Mouse (Mus musculus): ENCODE data around the gene Yeats2.
A peak's percentile ranks its signal among the peaks of the same experiment; 100 is the strongest.

The Yeats2 gene

DNA sequence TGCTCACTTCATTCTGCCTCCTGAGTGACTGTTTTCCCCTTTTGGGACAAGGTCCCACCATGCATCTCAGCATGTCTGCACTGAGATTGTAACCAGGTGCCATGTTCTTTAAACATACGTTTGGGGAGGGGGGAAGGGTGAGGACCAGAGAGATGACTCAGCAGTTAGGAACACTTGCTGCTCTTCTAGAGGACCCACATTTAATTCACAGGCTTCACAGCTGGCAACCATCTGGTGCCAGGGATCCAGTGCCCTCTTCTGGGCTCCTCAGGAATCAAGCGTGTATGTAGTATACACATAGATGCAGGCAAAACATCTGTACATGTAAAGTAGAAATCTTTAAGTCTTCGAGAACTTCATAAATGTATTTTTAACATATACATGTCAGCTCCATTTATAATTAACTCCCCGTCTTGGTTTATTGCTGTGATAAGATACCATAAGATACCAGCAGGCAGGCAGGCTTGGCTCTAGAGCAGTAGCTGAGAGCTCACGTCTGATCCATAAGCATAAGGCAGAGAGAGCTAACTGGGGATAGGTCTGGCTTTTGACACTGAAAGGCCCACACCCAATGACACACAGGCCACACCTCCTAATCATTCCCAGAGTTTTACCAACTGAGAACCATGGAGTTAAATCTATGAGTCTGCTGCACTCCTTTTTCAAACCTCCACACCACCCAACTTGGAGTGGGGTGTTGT, 58.8 kb downstream of the Yeats2 start:
- no peak for TF ChIP-seq CTCF (conservative IDR thresholded peaks at IDR 0.05; ENCODE audit: low read length)
- no peak for TF ChIP-seq NANOG (IDR thresholded peaks at IDR 0.05; ENCODE audit: borderline replicate concordance, low read length)
- TF ChIP-seq POU5F1 (IDR thresholded peaks at IDR 0.05; ENCODE audit: borderline replicate concordance, low read length), result no peak
- Histone ChIP-seq H3K36me3 (ENCODE audit: insufficient read depth, low read length) (peaks cover 85% of the 10 kb centered on the region), H3K27me3 (ENCODE audit: insufficient read depth, low read length) (no peaks in the 10 kb centered on the region), H3K9me3 (ENCODE audit: low read length) (no peaks in the 10 kb centered on the region), H3K4me3 (replicated peaks; ENCODE audit: low read length) (no peak overlapping the region), H3K4me1 (replicated peaks; ENCODE audit: low read depth, low read length) (peaks cover 39% of the 10 kb centered on the region)

DNA sequence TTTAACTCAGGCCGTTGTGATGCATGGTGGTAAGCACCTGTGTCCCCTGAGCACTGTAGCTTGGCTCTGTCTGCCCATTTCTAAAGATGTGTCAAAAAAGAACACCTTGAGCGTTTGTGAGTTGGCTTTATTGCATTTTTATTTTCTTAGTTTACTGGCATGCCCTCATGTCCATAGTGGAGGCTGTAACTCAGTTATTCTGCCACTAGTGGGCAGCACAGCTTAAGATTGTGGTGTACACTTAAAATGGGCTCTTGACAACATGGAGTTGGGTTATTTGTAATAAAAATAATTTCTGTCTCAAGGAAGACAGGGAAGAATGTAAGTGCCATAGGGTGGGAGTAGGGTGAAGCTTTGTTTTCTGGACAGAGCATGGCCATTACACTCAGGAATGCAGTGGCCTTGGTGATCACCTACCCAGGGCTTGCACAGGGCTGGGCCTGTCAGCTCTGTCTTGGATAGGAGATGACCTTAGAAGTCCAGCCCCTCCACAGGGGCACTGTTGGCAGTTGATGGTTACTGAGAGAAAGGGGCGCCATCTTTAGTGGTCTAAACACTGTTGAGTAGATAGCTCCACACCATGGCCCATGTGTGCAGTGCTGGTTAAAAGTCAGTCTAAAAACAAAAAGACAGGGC, 72.8 kb downstream of the Yeats2 start:
- H3K27me3 ChIP-seq (ENCODE audit: insufficient read depth, low read length), result no peaks in the 10 kb centered on the region
- H3K4me3 ChIP-seq (replicated peaks; ENCODE audit: low read length), result no peak overlapping the region
- H3K36me3 ChIP-seq (ENCODE audit: insufficient read depth, low read length), result peaks cover 95% of the 10 kb centered on the region
- H3K9me3 ChIP-seq (ENCODE audit: low read length), result peaks cover 4% of the 10 kb centered on the region
- TF ChIP-seq CTCF (conservative IDR thresholded peaks at IDR 0.05; ENCODE audit: low read length), result peak; percentile 98
- no peak for TF ChIP-seq POU5F1 (IDR thresholded peaks at IDR 0.05; ENCODE audit: borderline replicate concordance, low read length)
- no peaks in the 10 kb centered on the region for H3K4me1 ChIP-seq (replicated peaks; ENCODE audit: low read depth, low read length)

DNA sequence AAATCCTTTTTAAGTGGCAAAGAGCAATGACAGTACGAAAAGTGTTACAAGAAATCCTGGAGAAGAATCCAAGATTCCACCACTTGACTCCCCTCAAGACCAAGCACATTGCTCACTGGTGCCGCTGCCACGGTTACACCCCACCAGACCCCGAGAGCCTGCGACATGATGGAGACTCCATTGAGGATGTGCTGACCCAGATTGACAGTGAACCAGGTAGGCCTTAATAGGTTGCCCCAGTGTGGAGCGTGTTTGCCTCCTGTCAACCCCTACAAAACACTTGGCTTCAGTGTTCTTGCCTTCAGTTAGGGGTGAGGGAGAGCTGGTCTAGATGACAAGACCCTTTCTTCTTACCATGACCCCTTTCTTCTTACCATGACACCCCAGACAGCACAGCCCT, 81.9 kb downstream of the Yeats2 start:
- Histone ChIP-seq H3K9me3 (ENCODE audit: low read length) (peaks cover 21% of the 10 kb centered on the region), H3K36me3 (ENCODE audit: insufficient read depth, low read length) (peaks cover 95% of the 10 kb centered on the region), H3K4me1 (replicated peaks; ENCODE audit: low read depth, low read length) (no peaks in the 10 kb centered on the region), H3K27me3 (ENCODE audit: insufficient read depth, low read length) (no peaks in the 10 kb centered on the region), H3K4me3 (replicated peaks; ENCODE audit: low read length) (no peak overlapping the region)
- no peak for TF ChIP-seq POU5F1 (IDR thresholded peaks at IDR 0.05; ENCODE audit: borderline replicate concordance, low read length)
- TF ChIP-seq CTCF (conservative IDR thresholded peaks at IDR 0.05; ENCODE audit: low read length), result no peak
- no peak for TF ChIP-seq NANOG (IDR thresholded peaks at IDR 0.05; ENCODE audit: borderline replicate concordance, low read length)

DNA sequence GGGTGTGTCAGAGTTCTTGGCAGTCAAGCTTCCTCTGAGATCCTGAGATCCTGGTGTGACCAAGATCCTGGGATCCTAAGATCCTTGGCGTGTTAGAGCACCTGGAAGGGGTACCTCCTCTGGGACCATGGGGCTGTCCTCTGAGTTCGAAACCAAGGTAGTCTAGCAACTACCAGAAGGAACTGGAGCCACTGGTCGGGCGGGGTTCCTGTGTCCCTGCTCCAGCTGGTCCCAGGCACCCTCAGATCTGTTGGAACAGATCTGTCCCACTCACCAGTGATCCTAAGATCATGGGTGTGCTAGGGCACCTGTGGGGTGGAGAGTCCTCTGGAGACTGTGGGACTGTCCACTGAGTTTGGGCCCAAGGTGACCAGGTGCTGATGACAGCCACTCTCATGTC, 85.8 kb downstream of the Yeats2 start:
- Histone ChIP-seq H3K9me3 (ENCODE audit: low read length) (peaks cover 21% of the 10 kb centered on the region), H3K27me3 (ENCODE audit: insufficient read depth, low read length) (no peaks in the 10 kb centered on the region), H3K4me3 (replicated peaks; ENCODE audit: low read length) (no peak overlapping the region), H3K4me1 (replicated peaks; ENCODE audit: low read depth, low read length) (0 out of 2 replicates have a peak, but pooled peaks cover 8% of the 10 kb centered on the region), H3K36me3 (ENCODE audit: insufficient read depth, low read length) (peaks cover 95% of the 10 kb centered on the region)
- TF ChIP-seq NANOG (IDR thresholded peaks at IDR 0.05; ENCODE audit: borderline replicate concordance, low read length), result no peak

DNA sequence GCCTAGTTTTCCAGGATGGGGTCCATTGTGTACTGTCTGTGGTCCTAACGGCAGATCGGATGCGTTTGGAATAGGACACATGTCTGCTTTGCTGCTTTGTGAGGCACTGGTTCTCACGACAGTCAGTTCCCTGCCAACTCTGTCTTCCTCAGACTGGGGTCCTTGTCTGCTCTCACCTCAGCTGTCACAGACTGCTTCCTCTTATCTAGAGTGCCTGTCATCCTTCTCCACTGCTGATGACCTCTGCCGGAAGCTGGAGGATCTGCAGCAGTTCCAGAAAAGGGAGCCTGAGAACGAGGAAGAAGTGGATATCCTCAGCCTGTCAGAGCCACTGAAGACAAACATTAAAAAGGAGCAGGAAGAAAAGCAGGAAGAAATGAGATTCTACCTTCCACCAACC, 86.6 kb downstream of the Yeats2 start:
- H3K36me3 ChIP-seq (ENCODE audit: insufficient read depth, low read length), result peaks cover 91% of the 10 kb centered on the region
- H3K27me3 ChIP-seq (ENCODE audit: insufficient read depth, low read length), result no peaks in the 10 kb centered on the region
- H3K4me3 ChIP-seq (replicated peaks; ENCODE audit: low read length), result no peak overlapping the region
- 0 out of 2 replicates have a peak, but pooled peaks cover 8% of the 10 kb centered on the region for H3K4me1 ChIP-seq (replicated peaks; ENCODE audit: low read depth, low read length)
- TF ChIP-seq POU5F1 (IDR thresholded peaks at IDR 0.05; ENCODE audit: borderline replicate concordance, low read length), result no peak
- no peak for TF ChIP-seq CTCF (conservative IDR thresholded peaks at IDR 0.05; ENCODE audit: low read length)
- TF ChIP-seq NANOG (IDR thresholded peaks at IDR 0.05; ENCODE audit: borderline replicate concordance, low read length), result no peak
- peaks cover 21% of the 10 kb centered on the region for H3K9me3 ChIP-seq (ENCODE audit: low read length)

DNA sequence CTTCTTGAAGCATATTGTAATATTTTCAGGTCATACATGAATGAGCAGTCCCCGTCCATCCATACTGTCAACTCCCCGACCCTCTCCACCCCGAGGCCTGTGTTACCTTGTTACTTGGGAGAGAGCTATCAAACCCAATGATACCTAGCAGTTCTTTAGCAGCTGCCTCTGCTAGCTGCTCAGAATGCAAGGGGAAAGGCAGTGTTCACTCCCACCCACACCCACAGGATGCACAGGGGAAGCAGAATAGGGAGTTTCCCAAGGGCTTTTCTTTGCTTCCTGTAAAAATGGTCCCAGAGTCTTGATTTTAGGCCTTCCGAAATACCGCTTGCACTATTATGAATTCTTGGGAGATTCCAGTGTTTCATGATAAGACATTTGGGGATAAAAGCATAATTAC, 87.3 kb downstream of the Yeats2 start:
- Histone ChIP-seq H3K4me1 (replicated peaks; ENCODE audit: low read depth, low read length) (0 out of 2 replicates have a peak, but pooled peaks cover 8% of the 10 kb centered on the region), H3K4me3 (replicated peaks; ENCODE audit: low read length) (no peak overlapping the region), H3K36me3 (ENCODE audit: insufficient read depth, low read length) (peaks cover 89% of the 10 kb centered on the region), H3K9me3 (ENCODE audit: low read length) (peaks cover 21% of the 10 kb centered on the region), H3K27me3 (ENCODE audit: insufficient read depth, low read length) (no peaks in the 10 kb centered on the region)
- TF ChIP-seq CTCF (conservative IDR thresholded peaks at IDR 0.05; ENCODE audit: low read length), result no peak

DNA sequence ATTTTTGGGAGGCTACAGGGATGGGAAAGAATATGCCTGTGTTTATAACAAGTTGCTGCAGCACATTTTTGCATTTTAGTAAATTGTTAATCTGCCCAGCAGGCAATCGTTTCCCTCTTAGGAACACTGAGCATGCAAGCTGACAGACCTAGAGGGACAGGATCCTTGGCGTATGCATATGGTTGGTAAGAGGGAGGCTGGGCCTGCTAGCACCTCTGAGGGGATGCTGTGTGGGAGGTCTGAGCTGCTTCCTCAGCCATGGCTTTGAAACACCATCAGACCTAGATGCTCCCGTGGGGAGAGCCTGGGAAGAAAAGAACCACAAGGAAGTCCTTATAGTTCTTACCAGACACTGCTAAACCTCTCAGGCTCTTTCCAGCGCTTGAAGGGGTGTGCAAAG, 93.5 kb downstream of the Yeats2 start:
- TF ChIP-seq POU5F1 (IDR thresholded peaks at IDR 0.05; ENCODE audit: borderline replicate concordance, low read length) (no peak), CTCF (conservative IDR thresholded peaks at IDR 0.05; ENCODE audit: low read length) (no peak), NANOG (IDR thresholded peaks at IDR 0.05; ENCODE audit: borderline replicate concordance, low read length) (no peak)
- Histone ChIP-seq H3K4me3 (replicated peaks; ENCODE audit: low read length) (no peak overlapping the region), H3K4me1 (replicated peaks; ENCODE audit: low read depth, low read length) (0 out of 2 replicates have a peak, but pooled peaks cover 17% of the 10 kb centered on the region), H3K27me3 (ENCODE audit: insufficient read depth, low read length) (peaks cover 19% of the 10 kb centered on the region), H3K9me3 (ENCODE audit: low read length) (no peaks in the 10 kb centered on the region), H3K36me3 (ENCODE audit: insufficient read depth, low read length) (peaks cover 37% of the 10 kb centered on the region)

DNA sequence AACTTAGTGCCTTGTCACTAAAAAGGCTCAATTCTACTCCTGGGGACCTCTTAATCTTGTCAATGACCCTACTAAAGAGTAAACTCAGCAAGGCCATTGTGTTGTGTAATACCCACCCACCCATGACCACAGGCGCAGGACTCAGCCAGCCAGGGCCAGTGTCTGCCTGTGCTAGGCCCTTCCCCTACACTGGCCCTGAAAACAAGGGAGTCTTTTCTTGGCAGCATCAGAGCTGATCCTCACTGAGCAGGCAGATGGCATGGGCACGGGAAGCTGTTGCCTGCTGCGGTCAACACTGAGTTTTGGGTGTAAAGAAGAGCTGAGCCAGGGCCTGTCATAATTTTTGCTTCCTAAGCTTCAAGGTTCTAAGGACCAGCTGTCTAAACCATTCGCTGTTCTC, 96.6 kb downstream of the Yeats2 start:
- H3K27me3 ChIP-seq (ENCODE audit: insufficient read depth, low read length), result peaks cover 49% of the 10 kb centered on the region
- H3K9me3 ChIP-seq (ENCODE audit: low read length), result no peaks in the 10 kb centered on the region

DNA sequence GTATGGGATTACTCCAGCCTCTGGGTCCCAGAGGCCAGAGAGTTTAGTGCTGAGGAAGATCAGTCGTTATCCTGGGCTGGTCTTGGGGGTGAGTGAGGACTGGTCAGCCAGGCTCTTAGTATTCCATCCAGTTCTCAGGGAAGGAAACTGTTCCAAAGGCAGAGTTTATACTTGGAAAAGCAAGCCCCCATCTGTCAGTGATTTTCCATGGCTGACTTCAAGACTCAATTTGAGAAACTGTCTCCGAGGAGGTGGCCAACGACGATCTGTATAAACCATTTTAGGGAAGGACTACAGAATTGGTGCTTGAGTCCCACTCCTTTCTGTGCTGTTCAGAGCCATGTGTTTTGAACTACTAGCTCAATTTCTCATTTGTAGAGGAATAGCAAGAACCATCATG, 97.8 kb downstream of the Yeats2 start:
- H3K9me3 ChIP-seq (ENCODE audit: low read length), result no peaks in the 10 kb centered on the region
- 0 out of 2 replicates have a peak, but pooled peaks cover under 1% of the 10 kb centered on the region for H3K36me3 ChIP-seq (ENCODE audit: insufficient read depth, low read length)
- no peak overlapping the region for H3K4me3 ChIP-seq (replicated peaks; ENCODE audit: low read length)
- peaks cover 21% of the 10 kb centered on the region for H3K4me1 ChIP-seq (replicated peaks; ENCODE audit: low read depth, low read length)
- peaks cover 53% of the 10 kb centered on the region for H3K27me3 ChIP-seq (ENCODE audit: insufficient read depth, low read length)
- TF ChIP-seq CTCF (conservative IDR thresholded peaks at IDR 0.05; ENCODE audit: low read length) (no peak), POU5F1 (IDR thresholded peaks at IDR 0.05; ENCODE audit: borderline replicate concordance, low read length) (no peak), NANOG (IDR thresholded peaks at IDR 0.05; ENCODE audit: borderline replicate concordance, low read length) (no peak)

More for the DNA sequence above, 96.6 kb downstream of the Yeats2 start:
- H3K4me1 ChIP-seq (replicated peaks; ENCODE audit: low read depth, low read length), result peaks cover 21% of the 10 kb centered on the region
- TF ChIP-seq NANOG (IDR thresholded peaks at IDR 0.05; ENCODE audit: borderline replicate concordance, low read length) (no peak), POU5F1 (IDR thresholded peaks at IDR 0.05; ENCODE audit: borderline replicate concordance, low read length) (no peak), CTCF (conservative IDR thresholded peaks at IDR 0.05; ENCODE audit: low read length) (no peak)
- peaks cover 11% of the 10 kb centered on the region; the same call in 1 of the 2 replicates for H3K36me3 ChIP-seq (ENCODE audit: insufficient read depth, low read length)
- H3K4me3 ChIP-seq (replicated peaks; ENCODE audit: low read length), result no peak overlapping the region

All from E14TG2a.4 (cell line).